In genomic region chr5:96936239-96936638, GRCm38 (mm10) we compare ENCODE assay signal across 25 mouse cellular contexts.
DNase-seq lines count a peak whose midpoint lies in the region; ATAC-seq lines count a peak whose summit lies in the region.
"Had no signal": no experiment of that assay in that cellular context is flagged by ENCODE, and none has a peak within 500 bp of the region (broad histone marks: within the 10 kb centered on the region; RNA-seq: fewer than 3 reads in every experiment).

No protein-coding gene starts in this region.

- no peaks in the 10 kb centered on the region for H3K36me3 ChIP-seq in heart, embryonic 10.5 days
- no peaks in the 10 kb centered on the region for H3K36me3 ChIP-seq in hindbrain, embryonic 11.5 days (ENCODE audit: control insufficient read depth, insufficient read depth, low read length)
- H3K36me3 ChIP-seq: embryonic facial prominence, embryonic 10.5 days; forebrain, embryonic 10.5 days; heart, embryonic 15.5 days; hindbrain, embryonic 10.5 days; hindbrain, embryonic 15.5 days had no signal

- no peaks in the 10 kb centered on the region for H3K27me3 ChIP-seq in heart, embryonic 10.5 days (ENCODE audit: insufficient read depth, poor library complexity, severe bottlenecking)
- no peaks in the 10 kb centered on the region for H3K27me3 ChIP-seq in hindbrain, embryonic 11.5 days (ENCODE audit: control insufficient read depth, insufficient read depth, low read length)
- H3K27me3 ChIP-seq: heart, embryonic 15.5 days; hindbrain, embryonic 15.5 days; Patski had no signal

- no peak overlapping the region for H3K9ac ChIP-seq in hindbrain, embryonic 11.5 days (ENCODE audit: low read depth, low read length)
- H3K9ac ChIP-seq: heart, embryonic 15.5 days; hindbrain, embryonic 15.5 days had no signal

- no peak overlapping the region for H3K27ac ChIP-seq in heart, embryonic 10.5 days
- H3K27ac ChIP-seq in hindbrain, embryonic 11.5 days (ENCODE audit: low read depth, low read length) = no peak overlapping the region
- H3K27ac ChIP-seq: embryonic facial prominence, embryonic 10.5 days; forebrain, embryonic 10.5 days; gastrocnemius, adult 2 months; heart, embryonic 15.5 days; hindbrain, embryonic 10.5 days; hindbrain, embryonic 15.5 days had no signal

- ATAC-seq in hematopoietic stem cell, adult 5-6 weeks (replicated peaks in 1 of 2; ENCODE audit: insufficient read depth in 1 of 2, low FRiP score in 2 of 2, low TSS enrichment in 1 of 2, low read depth in 1 of 2, poor library complexity in 2 of 2, severe bottlenecking in 2 of 2) = peak; percentile 33 to 64; a peak in 1 of 4 replicates
- peak; percentile 79; the same call in 1 of the 2 replicates for ATAC-seq in neutrophil, adult 5-6 weeks (ENCODE audit: extremely low read depth, insufficient number of reproducible peaks, low FRiP score, poor library complexity, severe bottlenecking)
- no peak for ATAC-seq in hindbrain, embryonic 11.5 days (ENCODE audit: low FRiP score)
- ATAC-seq in erythroid progenitor cell, adult 5-6 weeks (replicated peaks; ENCODE audit: low FRiP score, poor library complexity, severe bottlenecking) = no peak
- ATAC-seq: activated CD4-positive, CD25-positive, alpha-beta regulatory T cell, adult 4 months; forebrain, embryonic 14.5 days; Patski had no signal

- DNase-seq in heart, adult 11 months = peak; percentile 2
- DNase-seq in heart, embryonic 10.5 days (ENCODE audit: low spot score) = no peak
- DNase-seq in A20 (ENCODE audit: low read depth, low spot score) = peak; percentile 50
- DNase-seq in hindbrain, embryonic 11.5 days (ENCODE audit: low spot score) = no peak
- DNase-seq: adrenal gland, adult 2 months; adrenal gland, postnatal 25 days; cerebellum, adult 18-20 months; cerebellum, adult 9-11 months; cerebellum, postnatal 36 days; gastrocnemius, adult 2 months; gastrocnemius, postnatal 25 days; heart, adult 18-20 months; heart, postnatal 14 days had no signal

- peaks cover 5% of the 10 kb centered on the region; the same call in 1 of the 2 replicates for H3K4me1 ChIP-seq in heart, embryonic 10.5 days
- H3K4me1 ChIP-seq in hindbrain, embryonic 11.5 days (replicated peaks; ENCODE audit: control insufficient read depth, insufficient read depth, low read length) = no peaks in the 10 kb centered on the region

- WGBS in heart, embryonic 10.5 days = 83% methylated on average over 3 of the region's 3 CpGs
- 85% methylated on average over 3 of the region's 3 CpGs for WGBS in hindbrain, embryonic 11.5 days

- no peak overlapping the region for H3K4me3 ChIP-seq in heart, embryonic 10.5 days
- H3K4me3 ChIP-seq in hindbrain, embryonic 11.5 days (ENCODE audit: low read depth, low read length) = no peak overlapping the region
- H3K4me3 ChIP-seq: embryonic facial prominence, embryonic 10.5 days; forebrain, embryonic 10.5 days; gastrocnemius, adult 2 months; heart, embryonic 15.5 days; hindbrain, embryonic 10.5 days; hindbrain, embryonic 15.5 days had no signal

- no peak overlapping the region for H3K4me2 ChIP-seq in hindbrain, embryonic 11.5 days (replicated peaks; ENCODE audit: low read depth, low read length)
- H3K4me2 ChIP-seq: heart, embryonic 11.5 days; heart, embryonic 15.5 days; hindbrain, embryonic 15.5 days had no signal

- H3K9me3 ChIP-seq in heart, embryonic 10.5 days = no peaks in the 10 kb centered on the region
- no peaks in the 10 kb centered on the region for H3K9me3 ChIP-seq in hindbrain, embryonic 11.5 days (ENCODE audit: control insufficient read depth, low read length)
- H3K9me3 ChIP-seq: embryonic facial prominence, embryonic 10.5 days; forebrain, embryonic 10.5 days; heart, embryonic 15.5 days; hindbrain, embryonic 10.5 days; hindbrain, embryonic 15.5 days had no signal

Comparison
In these comparisons a context has a peak if more than half of its experiments do, and no peak if none do; other contexts are left out.
1. DNase-seq: peak in heart, adult 11 months (single experiment) and A20 (single experiment); none in heart, embryonic 10.5 days (single experiment) and hindbrain, embryonic 11.5 days (single experiment).
2. ATAC-seq: peak in hematopoietic stem cell, adult 5-6 weeks (2 of 2) and neutrophil, adult 5-6 weeks (single experiment); none in hindbrain, embryonic 11.5 days (single experiment) and erythroid progenitor cell, adult 5-6 weeks (single experiment).